Mouse (Mus musculus) small intestine, adult 2 months (tissue): Measurements from ENCODE around the gene Kcnab2. TPM values are rescaled to one million over a fixed set of nuclear protein-coding genes. Genes with fewer than 3 reads are reported as not detected.

Experiments used
- H3K27ac ChIP-seq: fragments of 200-500 bp; 2 replicates; pipeline ENCODE4 v1.5.1; 2012; ENCODE audit warnings: low read depth, low read length, control low read depth, inconsistent platforms; ENCODE audit not compliant: insufficient read depth
- H3K27me3 ChIP-seq: fragments of 200-500 bp; 2 replicates; pipeline ENCODE4 v1.6.1; 2012; ENCODE audit warnings: mild to moderate bottlenecking, moderate library complexity, low read length, inconsistent platforms; ENCODE audit not compliant: control insufficient read depth, insufficient read depth
- H3K36me3 ChIP-seq: fragments of 200-500 bp; 2 replicates; pipeline ENCODE4 v1.6.1; 2012; ENCODE audit warnings: mild to moderate bottlenecking, low read length, control low read depth, inconsistent platforms; ENCODE audit not compliant: control insufficient read depth, insufficient read depth
- H3K4me1 ChIP-seq: fragments of 200-500 bp; 2 replicates; pipeline ENCODE4 v1.6.1; 2012; ENCODE audit warnings: low read length, inconsistent platforms, mixed read lengths; ENCODE audit not compliant: control insufficient read depth, insufficient read depth, insufficient read length
- H3K4me3 ChIP-seq: fragments of 200-500 bp; 2 replicates; pipeline ENCODE4 v1.5.1; 2012; ENCODE audit warnings: low read depth, mild to moderate bottlenecking, control low read depth, inconsistent platforms, low read length, moderate library complexity
- CTCF ChIP-seq: fragments of 200-500 bp; IDR thresholded peaks from 2 replicates; pipeline ENCODE4 v1.5.1; 2012; ENCODE audit warnings: low read depth, mild to moderate bottlenecking, control low read depth, inconsistent platforms, low read length, moderate library complexity, mixed read lengths; ENCODE audit not compliant: insufficient replicate concordance, insufficient read length; ENCODE audit errors: extremely low read depth
- POLR2A ChIP-seq: fragments of 200-500 bp; IDR thresholded peaks from 2 replicates; pipeline ENCODE4 v1.6.1; 2012; ENCODE audit warnings: low read depth, mild to moderate bottlenecking, control low read depth, inconsistent platforms, low read length, moderate library complexity
- WGBS: fragments of 180-500 bp; shearing (Covaris S2); methylation state at CpG from one replicate; pipeline ENCODE4 v1.1.7; 2018; 5-methylcytosine and 5-hydroxymethylcytosine counted together
- polyA plus RNA-seq: library from polyadenylated mRNA; depleted of rRNA; stranded (reverse); fragments of >200 nt; gene quantifications from 2 replicates; pipeline ENCODE4 v1.2.3, GENCODE M21; 2012

Gene Kcnab2
- polyA plus RNA-seq, 1 experiment = 4.3 TPM

- 74% methylated on average over 10 of the region's 10 CpGs for WGBS
- no peak for TF ChIP-seq POLR2A
- no peak for TF ChIP-seq CTCF
- Histone ChIP-seq H3K4me1 (no peaks in the 10 kb centered on the region), H3K27me3 (no peaks in the 10 kb centered on the region), H3K36me3 (no peaks in the 10 kb centered on the region), H3K27ac (no peak overlapping the region), H3K4me3 (no peak overlapping the region)
Measured at GRCm38 (mm10) chr4:152453079-152453478, 24.6 kb downstream of the Kcnab2 start.

GRCm38 (mm10) chr4:152451371-152451770, 26.3 kb downstream of the Kcnab2 start:
- Histone ChIP-seq H3K27ac (no peak overlapping the region), H3K4me3 (no peak overlapping the region), H3K27me3 (no peaks in the 10 kb centered on the region), H3K36me3 (no peaks in the 10 kb centered on the region), H3K4me1 (no peaks in the 10 kb centered on the region)
- WGBS = 70% methylated on average over 6 of the region's 6 CpGs
- TF ChIP-seq POLR2A (no peak), CTCF (no peak)

GRCm38 (mm10) chr4:152448666-152449018, 29.0 kb downstream of the Kcnab2 start:
- 49% methylated on average over 8 of the region's 8 CpGs for WGBS

GRCm38 (mm10) chr4:152447731-152448665, 29.7 kb downstream of the Kcnab2 start:
- 70% methylated on average over 22 of the region's 22 CpGs for WGBS
- peak overlapping the region; percentile 6 for H3K27ac ChIP-seq
- peak overlapping the region; percentile 61 for H3K4me3 ChIP-seq
- no peaks in the 10 kb centered on the region for H3K4me1 ChIP-seq
- no peaks in the 10 kb centered on the region for H3K36me3 ChIP-seq
- TF ChIP-seq CTCF (no peak), POLR2A (no peak)
- no peaks in the 10 kb centered on the region for H3K27me3 ChIP-seq

More at GRCm38 (mm10) chr4:152448666-152449018, 29.0 kb downstream of the Kcnab2 start:
- Histone ChIP-seq H3K36me3 (no peaks in the 10 kb centered on the region), H3K27me3 (no peaks in the 10 kb centered on the region), H3K4me3 (peak overlapping the region; percentile 61), H3K27ac (peak overlapping the region; percentile 6; the same call in 1 of the 2 replicates), H3K4me1 (no peaks in the 10 kb centered on the region)
- TF ChIP-seq CTCF (no peak), POLR2A (no peak)

GRCm38 (mm10) chr4:152446178-152446577, 31.5 kb downstream of the Kcnab2 start:
- Histone ChIP-seq H3K27me3 (no peaks in the 10 kb centered on the region), H3K36me3 (no peaks in the 10 kb centered on the region), H3K4me3 (peak overlapping the region; percentile 31), H3K27ac (0 out of 2 replicates have a peak overlapping the region, but pooled peaks have one; percentile 21), H3K4me1 (no peaks in the 10 kb centered on the region)
- 77% methylated on average over 10 of the region's 10 CpGs for WGBS
- TF ChIP-seq CTCF = no peak
- no peak for TF ChIP-seq POLR2A

GRCm38 (mm10) chr4:152441536-152441935, 36.1 kb downstream of the Kcnab2 start:
- no peak overlapping the region for H3K4me3 ChIP-seq
- 38% methylated on average over 9 of the region's 9 CpGs for WGBS
- TF ChIP-seq POLR2A (no peak), CTCF (no peak)
- H3K4me1 ChIP-seq = no peaks in the 10 kb centered on the region
- H3K27ac ChIP-seq = no peak overlapping the region
- H3K27me3 ChIP-seq = no peaks in the 10 kb centered on the region
- H3K36me3 ChIP-seq = no peaks in the 10 kb centered on the region

- no peak overlapping the region for H3K4me3 ChIP-seq
- no peak overlapping the region for H3K27ac ChIP-seq
- no peaks in the 10 kb centered on the region for H3K4me1 ChIP-seq
- H3K27me3 ChIP-seq = no peaks in the 10 kb centered on the region
- no peaks in the 10 kb centered on the region for H3K36me3 ChIP-seq
- 62% methylated on average over 9 of the region's 9 CpGs for WGBS
- no peak for TF ChIP-seq CTCF
- no peak for TF ChIP-seq POLR2A
Measured at GRCm38 (mm10) chr4:152440882-152441281, 36.8 kb downstream of the Kcnab2 start.
